Mouse (Mus musculus): ENCODE results near the gene Slc12a8. TPM values are rescaled to one million over a fixed set of nuclear protein-coding genes. Genes with fewer than 3 reads are reported as not detected.

Slc12a8 gene
- polyA plus RNA-seq, 1 experiment from 2014 or later, result 0.14 TPM

- ATAC-seq (ENCODE audit: low read depth), result no peak
- no peak overlapping the region for H3K9ac ChIP-seq (ENCODE audit: low read depth, low read length)
These were observed 158.7 kb downstream of the Slc12a8 start for GRCm38 (mm10) chr16:33675848-33676184.

GRCm38 (mm10) chr16:33676347-33677312 is 159.5 kb downstream of the Slc12a8 start:
- Histone ChIP-seq H3K27me3 (ENCODE audit: control insufficient read depth, insufficient read depth, low read depth, low read length) (no peaks in the 10 kb centered on the region), H3K4me1 (ENCODE audit: control insufficient read depth, low read depth, low read length) (no peaks in the 10 kb centered on the region), H3K4me2 (ENCODE audit: low read depth, low read length) (no peak overlapping the region), H3K36me3 (ENCODE audit: control insufficient read depth, insufficient read depth) (no peaks in the 10 kb centered on the region), H3K27ac (ENCODE audit: low read length) (no peak overlapping the region), H3K9me3 (replicated peaks; ENCODE audit: control insufficient read depth, low read length) (no peaks in the 10 kb centered on the region), H3K4me3 (ENCODE audit: low read depth, low read length) (no peak overlapping the region), H3K9ac (ENCODE audit: low read depth, low read length) (no peak overlapping the region)
- no peak for ATAC-seq (ENCODE audit: low read depth)
- 56% methylated on average over 7 of the region's 7 CpGs for WGBS (ENCODE audit: insufficient replicate concordance)

More at GRCm38 (mm10) chr16:33675848-33676184, 158.7 kb downstream of the Slc12a8 start:
- Histone ChIP-seq H3K4me3 (ENCODE audit: low read depth, low read length) (no peak overlapping the region), H3K4me2 (ENCODE audit: low read depth, low read length) (no peak overlapping the region), H3K9me3 (replicated peaks; ENCODE audit: control insufficient read depth, low read length) (no peaks in the 10 kb centered on the region), H3K27ac (ENCODE audit: low read length) (no peak overlapping the region), H3K4me1 (ENCODE audit: control insufficient read depth, low read depth, low read length) (no peaks in the 10 kb centered on the region), H3K27me3 (ENCODE audit: control insufficient read depth, insufficient read depth, low read depth, low read length) (no peaks in the 10 kb centered on the region), H3K36me3 (ENCODE audit: control insufficient read depth, insufficient read depth) (no peaks in the 10 kb centered on the region)
- 57% methylated on average over 3 of the region's 3 CpGs for WGBS (ENCODE audit: insufficient replicate concordance)

- Histone ChIP-seq H3K4me2 (ENCODE audit: low read depth, low read length) (no peak overlapping the region), H3K9ac (ENCODE audit: low read depth, low read length) (no peak overlapping the region), H3K4me3 (ENCODE audit: low read depth, low read length) (no peak overlapping the region), H3K27me3 (ENCODE audit: control insufficient read depth, insufficient read depth, low read depth, low read length) (no peaks in the 10 kb centered on the region), H3K4me1 (ENCODE audit: control insufficient read depth, low read depth, low read length) (no peaks in the 10 kb centered on the region), H3K27ac (ENCODE audit: low read length) (no peak overlapping the region), H3K36me3 (ENCODE audit: control insufficient read depth, insufficient read depth) (no peaks in the 10 kb centered on the region), H3K9me3 (replicated peaks; ENCODE audit: control insufficient read depth, low read length) (no peaks in the 10 kb centered on the region)
- 80% methylated on average over 7 of the region's 7 CpGs for WGBS (ENCODE audit: insufficient replicate concordance)
- ATAC-seq (ENCODE audit: low read depth), result no peak
These were observed 160.2 kb downstream of the Slc12a8 start for GRCm38 (mm10) chr16:33677313-33677690.

- Histone ChIP-seq H3K4me3 (ENCODE audit: low read depth, low read length) (no peak overlapping the region), H3K4me1 (ENCODE audit: control insufficient read depth, low read depth, low read length) (no peaks in the 10 kb centered on the region), H3K27me3 (ENCODE audit: control insufficient read depth, insufficient read depth, low read depth, low read length) (no peaks in the 10 kb centered on the region), H3K9ac (ENCODE audit: low read depth, low read length) (no peak overlapping the region), H3K4me2 (ENCODE audit: low read depth, low read length) (no peak overlapping the region), H3K9me3 (replicated peaks; ENCODE audit: control insufficient read depth, low read length) (no peaks in the 10 kb centered on the region), H3K27ac (ENCODE audit: low read length) (no peak overlapping the region), H3K36me3 (ENCODE audit: control insufficient read depth, insufficient read depth) (no peaks in the 10 kb centered on the region)
- no peak for ATAC-seq (ENCODE audit: low read depth)
- 59% methylated on average over 5 of the region's 5 CpGs for WGBS (ENCODE audit: insufficient replicate concordance)
These were observed 160.8 kb downstream of the Slc12a8 start for GRCm38 (mm10) chr16:33677901-33678300.

- H3K9me3 ChIP-seq (replicated peaks; ENCODE audit: control insufficient read depth, low read length), result no peaks in the 10 kb centered on the region
- no peaks in the 10 kb centered on the region for H3K36me3 ChIP-seq (ENCODE audit: control insufficient read depth, insufficient read depth)
- H3K27ac ChIP-seq (ENCODE audit: low read length), result no peak overlapping the region
- no peak overlapping the region for H3K9ac ChIP-seq (ENCODE audit: low read depth, low read length)
- H3K4me1 ChIP-seq (ENCODE audit: control insufficient read depth, low read depth, low read length), result peaks cover 5% of the 10 kb centered on the region; the same call in 1 of the 2 replicates
- no peaks in the 10 kb centered on the region for H3K27me3 ChIP-seq (ENCODE audit: control insufficient read depth, insufficient read depth, low read depth, low read length)
- ATAC-seq (ENCODE audit: low read depth), result no peak
- 73% methylated on average over 7 of the region's 7 CpGs for WGBS (ENCODE audit: insufficient replicate concordance)
- no peak overlapping the region for H3K4me2 ChIP-seq (ENCODE audit: low read depth, low read length)
- H3K4me3 ChIP-seq (ENCODE audit: low read depth, low read length), result no peak overlapping the region
These were observed 163.1 kb downstream of the Slc12a8 start for GRCm38 (mm10) chr16:33680271-33680670.

GRCm38 (mm10) chr16:33680816-33681215 is 163.7 kb downstream of the Slc12a8 start:
- peaks cover 10% of the 10 kb centered on the region; the same call in 1 of the 2 replicates for H3K4me1 ChIP-seq (ENCODE audit: control insufficient read depth, low read depth, low read length)
- ATAC-seq (ENCODE audit: low read depth), result no peak
- WGBS (ENCODE audit: insufficient replicate concordance), result 42% methylated on average over 10 of the region's 10 CpGs
- no peak overlapping the region for H3K9ac ChIP-seq (ENCODE audit: low read depth, low read length)
- no peaks in the 10 kb centered on the region for H3K9me3 ChIP-seq (replicated peaks; ENCODE audit: control insufficient read depth, low read length)
- H3K27ac ChIP-seq (ENCODE audit: low read length), result no peak overlapping the region
- no peaks in the 10 kb centered on the region for H3K27me3 ChIP-seq (ENCODE audit: control insufficient read depth, insufficient read depth, low read depth, low read length)
- H3K4me2 ChIP-seq (ENCODE audit: low read depth, low read length), result no peak overlapping the region
- H3K4me3 ChIP-seq (ENCODE audit: low read depth, low read length), result no peak overlapping the region
- no peaks in the 10 kb centered on the region for H3K36me3 ChIP-seq (ENCODE audit: control insufficient read depth, insufficient read depth)

- Histone ChIP-seq H3K27ac (ENCODE audit: low read length) (no peak overlapping the region), H3K4me2 (ENCODE audit: low read depth, low read length) (no peak overlapping the region), H3K36me3 (ENCODE audit: control insufficient read depth, insufficient read depth) (no peaks in the 10 kb centered on the region), H3K9me3 (replicated peaks; ENCODE audit: control insufficient read depth, low read length) (no peaks in the 10 kb centered on the region), H3K9ac (ENCODE audit: low read depth, low read length) (no peak overlapping the region), H3K4me3 (ENCODE audit: low read depth, low read length) (no peak overlapping the region), H3K27me3 (ENCODE audit: control insufficient read depth, insufficient read depth, low read depth, low read length) (no peaks in the 10 kb centered on the region), H3K4me1 (ENCODE audit: control insufficient read depth, low read depth, low read length) (peaks cover 16% of the 10 kb centered on the region)
- no peak for ATAC-seq (ENCODE audit: low read depth)
These were observed 164.5 kb downstream of the Slc12a8 start for GRCm38 (mm10) chr16:33681661-33682060.

- no peak for ATAC-seq (ENCODE audit: low read depth)
- WGBS (ENCODE audit: insufficient replicate concordance), result 63% methylated on average over 3 of the region's 3 CpGs
These were observed 165.5 kb downstream of the Slc12a8 start for GRCm38 (mm10) chr16:33682651-33683050.

More at GRCm38 (mm10) chr16:33682651-33683050, 165.5 kb downstream of the Slc12a8 start:
- no peak overlapping the region for H3K4me2 ChIP-seq (ENCODE audit: low read depth, low read length)
- H3K27me3 ChIP-seq (ENCODE audit: control insufficient read depth, insufficient read depth, low read depth, low read length), result no peaks in the 10 kb centered on the region
- H3K4me3 ChIP-seq (ENCODE audit: low read depth, low read length), result no peak overlapping the region
- H3K27ac ChIP-seq (ENCODE audit: low read length), result no peak overlapping the region
- H3K9ac ChIP-seq (ENCODE audit: low read depth, low read length), result no peak overlapping the region
- H3K9me3 ChIP-seq (replicated peaks; ENCODE audit: control insufficient read depth, low read length), result no peaks in the 10 kb centered on the region
- H3K4me1 ChIP-seq (ENCODE audit: control insufficient read depth, low read depth, low read length), result peaks cover 22% of the 10 kb centered on the region
- H3K36me3 ChIP-seq (ENCODE audit: control insufficient read depth, insufficient read depth), result no peaks in the 10 kb centered on the region

Data from liver, embryonic 16.5 days (tissue).